Mouse (Mus musculus): ENCODE data around the gene Capzb.

Gene Capzb

GRCm38 (mm10) chr4:139234261-139234660, 41.6 kb downstream of the Capzb start:
- no peak for DNase-seq (ENCODE audit: low read depth, low spot score)

GRCm38 (mm10) chr4:139235556-139235955, 42.9 kb downstream of the Capzb start:
- DNase-seq (ENCODE audit: low read depth, low spot score): no peak

GRCm38 (mm10) chr4:139238612-139239011, 45.9 kb downstream of the Capzb start:
- no peak for DNase-seq (ENCODE audit: low read depth, low spot score)

GRCm38 (mm10) chr4:139240334-139240733, 47.6 kb downstream of the Capzb start:
- no peak for DNase-seq (ENCODE audit: low read depth, low spot score)

GRCm38 (mm10) chr4:139241678-139242606, 49.2 kb downstream of the Capzb start:
- no peak for DNase-seq (ENCODE audit: low read depth, low spot score)

GRCm38 (mm10) chr4:139242607-139242955, 49.9 kb downstream of the Capzb start:
- DNase-seq (ENCODE audit: low read depth, low spot score): no peak

GRCm38 (mm10) chr4:139244176-139244575, 51.5 kb downstream of the Capzb start:
- no peak for DNase-seq (ENCODE audit: low read depth, low spot score)

GRCm38 (mm10) chr4:139244766-139245165, 52.1 kb downstream of the Capzb start:
- DNase-seq (ENCODE audit: low read depth, low spot score): no peak

- no peak for DNase-seq (ENCODE audit: low read depth, low spot score)
Observed at GRCm38 (mm10) chr4:139245534-139245933, 52.8 kb downstream of the Capzb start.

GRCm38 (mm10) chr4:139246130-139246877, 53.6 kb downstream of the Capzb start:
- DNase-seq (ENCODE audit: low read depth, low spot score): peak; percentile 59

GRCm38 (mm10) chr4:139247966-139248365, 55.3 kb downstream of the Capzb start:
- DNase-seq (ENCODE audit: low read depth, low spot score): no peak

- DNase-seq (ENCODE audit: low read depth, low spot score): no peak
Observed at GRCm38 (mm10) chr4:139248736-139249135, 56.0 kb downstream of the Capzb start.

GRCm38 (mm10) chr4:139250043-139250442, 57.3 kb downstream of the Capzb start:
- DNase-seq (ENCODE audit: low read depth, low spot score): no peak

GRCm38 (mm10) chr4:139250886-139251285, 58.2 kb downstream of the Capzb start:
- no peak for DNase-seq (ENCODE audit: low read depth, low spot score)

- DNase-seq (ENCODE audit: low read depth, low spot score): peak; percentile 49
Observed at GRCm38 (mm10) chr4:139252051-139252760, 59.5 kb downstream of the Capzb start.

GRCm38 (mm10) chr4:139253206-139253605, 60.5 kb downstream of the Capzb start:
- no peak for DNase-seq (ENCODE audit: low read depth, low spot score)

- no peak for DNase-seq (ENCODE audit: low read depth, low spot score)
Observed at GRCm38 (mm10) chr4:139256146-139256545, 63.4 kb downstream of the Capzb start.

- no peak for DNase-seq (ENCODE audit: low read depth, low spot score)
Observed at GRCm38 (mm10) chr4:139256708-139257107, 64.0 kb downstream of the Capzb start.

GRCm38 (mm10) chr4:139258621-139259301, 66.1 kb downstream of the Capzb start:
- no peak for DNase-seq (ENCODE audit: low read depth, low spot score)

GRCm38 (mm10) chr4:139259302-139259871, 66.7 kb downstream of the Capzb start:
- DNase-seq (ENCODE audit: low read depth, low spot score): no peak

GRCm38 (mm10) chr4:139262981-139263380, 70.3 kb downstream of the Capzb start:
- DNase-seq (ENCODE audit: low read depth, low spot score): no peak

Data from retina, postnatal 7 days (tissue).